Mouse (Mus musculus) mature B cell (primary cell): Measurements from ENCODE around the gene Gab2.

ENCODE experiments used
- in situ Hi-C: fragments of 300-500 bp; cut with MboI; formaldehyde crosslinking; loops from 2 replicates; pipeline ENCODE4 v1.14.3; 2019

The Gab2 gene

GRCm38 (mm10) chr7:97081242-97081958, at the start of gene Gab2:
Gab2 (plus strand) TSS chr7:97081586.
- in situ Hi-C loops = no loop called here

- in situ Hi-C loops = no loop called here
Measured at GRCm38 (mm10) chr7:97032412-97032811, 49.0 kb upstream of the Gab2 start.

GRCm38 (mm10) chr7:97039641-97040040, 41.7 kb upstream of the Gab2 start:
- in situ Hi-C loops = no loop called here

GRCm38 (mm10) chr7:97041868-97042449, 39.4 kb upstream of the Gab2 start:
- in situ Hi-C loops = no loop called here

GRCm38 (mm10) chr7:97042981-97043380, 38.4 kb upstream of the Gab2 start:
- in situ Hi-C loops = no loop called here

- in situ Hi-C loops = no loop called here
Measured at GRCm38 (mm10) chr7:97060966-97061365, 20.4 kb upstream of the Gab2 start.

DNA sequence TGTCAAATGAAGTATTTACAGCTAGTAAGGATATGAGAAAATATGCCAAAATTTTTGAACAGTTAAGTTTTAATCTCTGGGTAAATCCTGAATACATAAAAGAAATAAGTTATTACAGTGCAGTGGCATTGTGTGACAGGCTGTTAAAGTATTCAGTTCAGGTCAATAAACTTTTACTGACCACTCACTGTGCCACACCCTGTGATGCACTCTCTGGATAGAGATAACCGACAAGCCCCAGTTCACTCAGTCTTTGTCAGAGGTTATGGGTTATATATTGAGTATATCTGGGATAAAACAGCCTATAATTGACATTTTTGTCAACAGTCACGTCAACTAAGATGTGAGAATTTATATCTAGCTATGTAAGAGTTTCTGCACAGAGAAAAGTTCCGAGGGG, 9.9 kb upstream of the Gab2 start:
- in situ Hi-C loops = no loop called here

DNA sequence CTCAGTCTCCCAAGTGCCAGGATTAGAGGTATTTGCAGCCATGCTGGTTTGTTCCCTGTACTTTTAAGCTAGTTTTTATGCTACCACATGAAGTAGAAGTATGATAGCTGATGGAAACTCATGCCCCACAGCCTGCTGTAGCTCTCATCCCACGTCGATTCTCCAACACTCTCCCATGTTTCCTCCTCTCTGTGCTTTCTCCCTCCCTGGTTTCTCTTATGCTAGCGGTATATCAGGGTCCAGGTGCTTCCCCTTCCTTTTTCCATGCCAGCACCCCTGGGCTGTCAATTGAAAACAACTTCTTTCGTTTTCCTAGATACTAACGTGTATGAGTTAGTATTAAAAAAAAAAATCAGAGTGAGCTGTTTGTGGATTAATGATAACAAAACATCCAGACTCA, 9.3 kb upstream of the Gab2 start:
- in situ Hi-C loops = no loop called here

DNA sequence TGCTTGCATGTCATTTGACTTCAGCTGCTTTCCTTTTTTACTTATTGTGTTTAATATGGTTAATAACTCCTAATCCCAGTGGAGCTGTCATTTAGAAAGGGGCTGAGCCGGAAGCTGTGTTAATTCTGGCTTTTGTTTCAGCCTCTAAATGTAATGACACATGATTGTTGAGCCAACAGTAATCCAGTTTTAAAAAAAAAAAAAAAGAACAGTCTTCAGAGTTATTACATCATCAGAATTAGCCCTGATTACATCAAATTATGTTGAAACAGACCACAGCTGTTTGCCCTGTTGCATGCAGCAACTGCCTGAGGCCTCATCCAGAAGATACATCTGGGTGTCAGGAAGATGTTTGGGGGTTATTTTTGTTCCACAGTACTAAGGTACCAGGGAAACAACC, 6.4 kb upstream of the Gab2 start:
- in situ Hi-C loops = no loop called here

DNA sequence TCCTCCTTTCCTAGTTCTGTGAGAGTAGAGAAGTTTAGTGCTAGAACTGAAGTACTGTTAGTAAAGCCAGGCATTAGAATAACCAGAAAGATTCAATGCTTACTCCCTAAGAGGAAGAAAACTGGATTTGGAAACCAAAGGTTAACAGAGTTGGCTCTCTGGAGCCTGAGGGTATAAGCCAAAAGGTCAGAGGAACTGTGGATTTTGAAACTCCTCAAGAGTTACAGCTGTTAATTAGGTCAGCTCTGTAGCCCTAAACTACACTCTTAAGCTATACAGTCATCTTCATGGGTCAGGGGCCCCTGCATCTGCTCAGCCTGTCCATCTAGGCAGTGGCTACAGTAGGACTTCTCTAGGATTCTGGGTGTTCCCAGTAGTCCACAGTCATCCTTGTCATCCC, 4.4 kb upstream of the Gab2 start:
- in situ Hi-C loops = no loop called here

GRCm38 (mm10) chr7:97078685-97079084, 2.7 kb upstream of the Gab2 start:
- in situ Hi-C loops = no loop called here

- in situ Hi-C loops = no loop called here
Measured at GRCm38 (mm10) chr7:97079145-97079544, 2.2 kb upstream of the Gab2 start.

- in situ Hi-C loops = no loop called here
Measured at GRCm38 (mm10) chr7:97079651-97080365, 1.6 kb upstream of the Gab2 start.

DNA sequence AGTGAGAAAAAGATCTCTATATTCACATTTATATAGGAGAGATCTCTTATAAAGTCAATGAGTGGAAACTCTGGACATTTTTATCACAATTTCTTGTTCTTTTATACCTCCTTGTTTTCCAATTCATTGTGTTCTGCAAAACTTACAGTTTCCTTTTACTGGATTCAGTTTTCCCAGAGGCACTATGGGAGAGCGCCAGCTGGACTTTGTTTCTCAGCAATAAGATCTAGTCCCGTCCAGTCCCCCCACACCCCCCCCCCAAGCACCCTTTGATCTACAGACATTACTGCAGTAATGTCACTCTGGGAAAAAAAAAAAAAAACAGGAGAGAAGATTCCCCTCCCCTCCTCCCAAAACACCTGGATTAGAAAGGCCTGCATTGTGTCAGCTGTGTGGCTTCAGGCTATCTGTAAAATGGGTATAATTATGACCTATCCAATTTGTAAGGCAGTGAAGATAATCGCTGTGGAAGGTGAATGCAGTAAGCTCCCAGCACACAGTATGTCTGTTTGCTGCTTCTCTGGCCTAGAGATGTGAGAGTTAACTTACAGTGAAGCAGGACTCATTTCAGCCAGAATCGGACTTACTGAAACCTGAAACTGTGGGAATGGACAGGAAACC, 655 bp upstream of the Gab2 start:
- in situ Hi-C loops = no loop called here

DNA sequence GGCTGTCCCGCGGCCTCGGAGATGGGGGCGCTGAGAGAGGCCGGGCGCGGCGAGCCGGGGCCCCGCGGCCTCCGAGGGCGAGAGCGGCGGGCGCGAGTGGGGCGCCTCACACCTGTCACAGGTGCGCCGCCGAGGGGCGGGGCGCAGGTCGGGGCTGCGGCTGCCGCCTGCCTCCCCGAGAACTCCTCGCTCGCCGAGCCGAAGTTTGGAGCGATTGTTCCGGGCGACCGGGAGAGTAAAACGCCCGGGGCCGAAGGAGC, 503 bp downstream of the Gab2 start:
- in situ Hi-C loops = no loop called here

GRCm38 (mm10) chr7:97082219-97083101, 1.1 kb downstream of the Gab2 start:
- in situ Hi-C loops = no loop called here

DNA sequence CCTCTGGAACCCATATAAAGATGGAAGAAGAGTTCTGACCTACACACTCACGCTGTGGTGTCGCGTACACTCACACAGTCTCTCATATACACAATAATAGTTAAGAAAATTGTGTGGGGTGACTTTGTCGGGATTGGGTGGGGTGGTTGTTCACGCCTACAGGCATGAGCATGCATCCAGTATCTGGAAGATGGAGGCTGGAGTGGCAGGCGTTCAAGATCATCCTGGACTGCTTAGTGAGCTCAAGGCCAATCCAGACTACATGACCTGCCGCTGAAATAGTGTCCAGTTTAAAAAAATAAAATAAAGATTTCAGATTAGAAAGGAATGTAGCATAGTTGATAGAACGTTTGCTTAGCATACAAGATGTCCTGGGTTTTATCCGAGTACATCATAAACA, 2.2 kb downstream of the Gab2 start:
- in situ Hi-C loops = no loop called here

DNA sequence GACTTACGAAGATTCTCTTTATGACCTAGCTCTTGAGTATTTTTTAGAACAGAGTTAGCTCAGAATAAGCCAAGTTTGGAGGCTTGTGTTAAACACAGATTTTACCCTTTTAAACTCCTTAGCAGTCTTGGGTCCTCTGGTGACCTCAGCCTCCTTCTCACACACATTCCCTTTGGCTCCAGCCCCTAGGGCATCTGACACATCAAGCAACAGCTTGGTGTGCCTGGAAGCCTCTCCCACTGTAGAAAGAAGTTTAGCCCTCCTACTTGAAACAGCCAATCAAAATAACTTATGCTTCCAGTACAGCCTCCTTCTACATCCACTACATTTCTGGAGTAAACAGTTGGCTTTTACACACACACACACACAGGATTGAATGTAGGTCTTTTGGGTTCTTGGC, 2.8 kb downstream of the Gab2 start:
- in situ Hi-C loops = no loop called here

DNA sequence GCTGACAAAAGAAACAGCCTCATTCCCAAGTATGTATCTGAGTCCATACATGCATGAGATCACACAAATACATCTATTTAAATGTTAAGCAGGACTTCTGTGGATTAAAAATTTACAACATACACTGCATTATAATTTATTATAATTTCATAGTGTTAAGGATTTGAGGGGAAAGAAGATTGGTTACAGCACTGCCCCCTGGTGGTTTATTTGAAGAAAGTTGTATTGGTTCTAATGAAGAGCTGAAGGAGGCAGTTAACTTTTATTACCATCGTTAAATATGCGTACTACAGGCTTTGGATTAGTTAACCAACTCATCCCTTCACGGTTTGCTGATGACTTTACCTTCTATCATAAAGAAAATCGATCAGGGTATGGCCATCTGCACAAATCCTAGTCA, 3.9 kb downstream of the Gab2 start:
- in situ Hi-C loops = no loop called here

DNA sequence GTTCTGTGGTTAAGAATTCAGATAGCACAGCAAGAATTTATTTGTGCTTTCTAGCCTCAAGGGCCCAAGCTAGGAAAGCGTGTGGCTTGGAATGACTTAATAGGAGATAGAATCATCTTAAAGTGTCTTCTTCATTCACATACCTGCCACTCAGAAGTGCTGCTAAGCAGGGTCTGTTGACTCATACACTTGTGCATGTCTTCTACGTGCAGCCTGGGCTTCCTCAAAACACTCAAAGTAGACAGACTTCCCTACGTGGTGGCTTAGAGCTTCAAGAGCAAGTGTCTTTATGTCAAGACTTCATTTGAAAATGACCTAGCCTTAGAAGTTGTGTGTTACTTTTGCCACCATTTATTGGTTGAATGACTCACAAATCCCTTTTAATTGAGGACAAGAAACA, 12.9 kb downstream of the Gab2 start:
- in situ Hi-C loops = no loop called here

DNA sequence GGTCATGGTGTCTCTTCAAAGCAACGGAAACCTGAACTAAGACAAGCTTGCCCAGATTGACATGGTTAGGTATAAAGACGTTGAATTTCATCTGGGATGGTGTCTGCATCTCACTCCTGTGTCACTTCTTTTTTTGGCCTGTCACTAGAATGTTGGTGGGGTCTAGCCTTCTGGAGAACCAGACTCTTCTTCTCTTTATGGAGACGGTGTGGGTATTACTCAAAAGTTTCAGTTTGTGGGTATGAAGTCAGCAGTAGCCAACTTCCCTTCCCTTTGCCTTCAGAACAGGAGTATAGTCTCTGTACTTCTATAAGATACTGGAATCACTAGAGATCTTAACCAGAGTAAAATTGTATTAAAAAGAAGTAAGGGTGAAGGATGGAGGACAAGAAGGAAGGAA, 26.7 kb downstream of the Gab2 start:
- in situ Hi-C loops = no loop called here

DNA sequence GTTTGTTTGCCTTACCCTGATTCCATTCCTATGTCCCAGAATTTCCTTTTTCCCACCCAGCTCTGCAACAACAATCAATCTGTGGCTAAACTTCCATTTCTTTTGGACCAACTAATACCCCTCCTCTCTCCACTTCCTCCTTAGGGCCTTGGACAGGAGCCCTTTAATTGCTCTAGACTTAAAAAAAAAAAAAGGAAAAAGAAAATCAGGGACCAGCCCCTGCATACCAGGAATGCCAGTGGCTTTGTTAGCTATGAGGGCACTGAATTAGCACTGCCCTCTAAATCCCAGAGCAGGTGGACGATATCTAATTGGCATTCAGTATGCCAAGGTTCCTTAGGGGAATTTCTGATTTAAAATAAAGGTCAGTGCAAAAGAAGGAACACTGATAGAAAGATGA, 47.6 kb downstream of the Gab2 start:
- in situ Hi-C loops = no loop called here
